Mouse (Mus musculus) bone marrow macrophage, adult 2 months (primary cell): ENCODE measurements around the gene Ccdc170. TPM values are rescaled to one million over a fixed set of nuclear protein-coding genes. Genes with fewer than 3 reads are reported as not detected.
"Not testable (repeated sequence)": the region's sequence is repeated elsewhere in the genome, so short reads cannot be mapped to it uniquely, and the experiment has no call there.

ENCODE experiments used
- H3K27ac ChIP-seq: 2 replicates; pipeline ENCODE4 v1.5.1; 2012; ENCODE audit warnings: low read depth, low read length; ENCODE audit not compliant: insufficient read depth
- H3K4me1 ChIP-seq: 2 replicates; pipeline ENCODE4 v1.6.1; 2012; ENCODE audit warnings: low read length; ENCODE audit not compliant: control insufficient read depth, insufficient read depth
- H3K4me3 ChIP-seq: 2 replicates; pipeline ENCODE4 v1.5.1; 2012; ENCODE audit warnings: mild to moderate bottlenecking, low read length, moderate library complexity; ENCODE audit not compliant: insufficient read depth
- CTCF ChIP-seq: IDR thresholded peaks from 2 replicates; pipeline ENCODE4 v1.5.1; 2012; ENCODE audit warnings: low read depth, mild to moderate bottlenecking, low read length, moderate library complexity
- POLR2A ChIP-seq: IDR thresholded peaks from 2 replicates; pipeline ENCODE4 v1.6.1; 2012; ENCODE audit warnings: mild to moderate bottlenecking, low read depth, low read length, borderline replicate concordance
- polyA plus RNA-seq: library from polyadenylated mRNA; stranded (reverse); fragments of >200 nt; gene quantifications from 2 replicates; pipeline ENCODE4 v1.2.4, GENCODE M21; 2012; ENCODE audit not compliant: missing spikeins, insufficient read depth, insufficient read length

Gene Ccdc170
- polyA plus RNA-seq = not detected in 2 replicates

DNA sequence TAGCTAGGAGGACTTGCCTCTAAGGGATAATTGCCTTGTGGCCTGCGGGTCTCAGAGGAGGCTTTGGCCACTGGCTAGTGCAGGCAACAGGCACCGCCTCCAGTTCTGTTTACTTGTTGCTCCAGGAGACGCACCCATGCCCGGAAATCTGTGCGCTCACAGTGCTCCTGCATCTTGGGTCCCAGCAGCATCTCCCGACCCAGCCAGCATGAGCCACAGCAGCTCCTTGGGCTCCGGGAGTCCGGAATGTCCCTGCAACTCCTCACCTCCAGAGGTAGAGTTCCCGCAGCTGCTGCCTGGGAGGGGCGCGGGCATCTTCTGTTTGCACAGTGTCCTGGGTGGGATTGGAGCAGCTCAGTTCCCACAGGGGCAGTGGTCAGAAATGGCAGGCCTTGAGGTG is at the start of gene Ccdc170:
Gene Ccdc170 (plus strand): TSS at position 148 of the 400 bp plus-strand sequence.
- no peak for TF ChIP-seq POLR2A
- no peak for TF ChIP-seq CTCF
- H3K27ac ChIP-seq = no peak within 1 kb of the TSS
- H3K4me3 ChIP-seq = no peak within 1 kb of the TSS
- H3K4me1 ChIP-seq = 0 out of 2 replicates have a peak, but pooled peaks cover 2% of the 10 kb centered on the region

DNA sequence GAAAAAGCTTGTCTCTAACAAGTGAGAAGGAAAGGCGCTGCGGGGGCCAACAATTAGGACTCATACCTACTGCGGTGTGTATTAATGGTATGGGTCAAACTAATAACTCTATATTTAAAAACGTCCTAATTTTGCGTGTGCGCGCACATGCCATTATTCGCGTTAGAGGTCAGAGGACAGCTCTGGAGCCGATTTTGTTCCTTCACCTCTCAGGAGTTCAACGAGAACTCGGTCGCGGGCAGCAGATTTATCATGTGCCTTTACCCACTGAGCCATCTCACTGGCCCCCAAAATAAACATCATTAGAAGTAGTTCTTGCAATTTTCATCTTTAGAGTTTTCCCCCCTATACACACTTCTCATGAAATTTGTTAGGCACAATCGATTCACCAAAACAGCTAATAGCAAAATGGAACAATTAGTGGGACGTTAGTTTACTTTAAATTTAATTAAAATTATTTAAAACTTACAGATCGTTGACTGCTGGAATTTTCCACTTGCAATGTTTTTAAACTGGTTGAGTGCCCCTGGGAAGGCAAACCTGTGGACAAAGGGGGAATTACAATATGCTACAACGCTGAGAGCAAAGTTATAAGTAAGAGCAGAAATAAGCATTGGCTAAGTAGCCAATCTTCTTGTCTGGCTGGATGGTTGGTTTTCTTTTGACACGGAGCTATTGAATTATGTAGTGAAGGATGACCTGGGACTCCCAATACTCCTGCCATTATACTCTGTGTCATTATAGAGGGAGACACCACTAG is 49.1 kb upstream of the Ccdc170 start:
- Histone ChIP-seq H3K27ac (peak overlapping the region; percentile 80), H3K4me3 (peak overlapping the region; percentile 69), H3K4me1 (peaks cover 18% of the 10 kb centered on the region)
- TF ChIP-seq POLR2A = no peak
- TF ChIP-seq CTCF = no peak

DNA sequence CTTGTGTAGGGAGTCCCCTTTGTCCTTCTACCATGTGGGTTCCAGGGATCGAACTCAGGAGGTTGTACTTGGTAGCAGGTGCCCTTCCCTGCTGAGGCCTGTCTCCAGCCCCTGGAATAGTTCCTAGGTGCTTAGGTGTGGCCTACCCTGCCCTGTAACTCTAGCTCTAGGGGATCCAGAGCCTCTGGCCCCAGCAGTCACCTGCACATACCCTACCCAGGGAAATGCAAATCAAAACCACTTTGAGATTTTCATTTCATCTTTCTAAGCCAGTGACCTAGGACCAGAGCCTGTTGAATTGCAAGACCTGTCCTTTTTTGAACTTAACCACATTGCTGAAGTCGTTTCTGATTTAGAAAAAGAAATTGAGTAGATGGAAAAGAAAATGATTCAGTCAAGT is 48.4 kb upstream of the Ccdc170 start:
- not testable (repeated sequence) for H3K27ac ChIP-seq
- Histone ChIP-seq H3K4me3 (peak overlapping the region; percentile 69; the same call in 1 of the 2 replicates), H3K4me1 (peaks cover 16% of the 10 kb centered on the region)

DNA sequence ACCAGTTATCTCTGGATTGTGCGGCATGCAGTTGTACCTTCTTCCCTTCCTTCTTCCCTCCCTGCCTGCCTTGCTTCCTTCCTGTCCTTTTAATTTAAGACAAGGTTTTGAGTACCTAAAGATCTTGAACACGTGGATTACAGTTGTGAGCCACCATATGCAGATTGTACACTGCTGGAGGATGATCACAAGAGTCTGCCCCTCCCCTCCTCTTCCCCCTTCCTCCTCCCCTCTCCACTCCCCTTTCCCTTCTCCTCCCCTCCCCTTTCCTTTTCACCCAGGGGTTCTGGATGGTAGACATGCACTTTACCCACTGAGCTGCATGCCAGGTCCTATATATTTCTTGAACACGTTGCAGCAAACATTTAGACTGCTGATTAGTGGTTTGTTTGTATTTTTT is 46.9 kb upstream of the Ccdc170 start:
- Histone ChIP-seq H3K4me1 (peaks cover 4% of the 10 kb centered on the region), H3K4me3 (no peak overlapping the region)
- TF ChIP-seq POLR2A = no peak
- TF ChIP-seq CTCF = no peak

DNA sequence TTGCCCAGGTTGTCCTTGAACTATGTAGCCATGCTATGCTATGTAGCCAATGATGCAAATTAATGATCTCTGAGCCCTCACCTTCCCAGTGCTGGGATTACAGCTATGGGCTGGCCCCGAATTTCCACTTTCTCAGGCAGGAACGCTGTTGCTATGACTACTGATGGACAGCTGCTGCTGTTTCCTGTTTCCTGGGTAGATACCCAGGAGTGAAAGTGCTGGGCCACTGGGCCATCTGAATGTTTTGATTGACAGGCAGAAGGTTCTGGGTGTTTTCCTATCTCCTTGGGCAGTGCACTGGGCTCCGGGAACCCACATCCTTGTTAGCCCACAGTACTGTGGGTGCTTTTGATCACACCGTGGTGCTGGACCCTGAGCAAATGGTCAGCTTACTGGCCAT is 25.9 kb upstream of the Ccdc170 start:
- Histone ChIP-seq H3K4me1 (no peaks in the 10 kb centered on the region), H3K4me3 (no peak overlapping the region), H3K27ac (no peak overlapping the region)
- TF ChIP-seq CTCF (no peak), POLR2A (no peak)

More for the DNA sequence above, 46.9 kb upstream of the Ccdc170 start:
- no peak overlapping the region for H3K27ac ChIP-seq

DNA sequence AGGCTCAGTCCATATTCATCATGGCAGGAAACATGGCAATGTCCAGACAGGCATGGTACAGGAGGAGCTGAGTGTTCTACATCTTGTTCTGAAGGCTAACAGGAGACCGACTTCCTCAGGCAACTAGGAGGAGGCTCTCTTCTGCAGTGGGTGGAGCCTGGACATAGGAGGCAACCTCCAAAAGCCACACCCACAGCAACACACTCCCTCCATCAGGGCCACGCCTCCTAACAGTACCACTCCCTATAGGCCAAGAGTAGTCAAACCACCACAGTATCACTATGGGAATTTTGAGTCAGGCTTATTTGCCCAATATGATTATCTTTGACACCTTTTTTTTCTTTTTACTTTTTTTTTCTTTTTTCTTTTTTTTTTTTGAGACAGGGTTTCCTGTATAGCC is 22.1 kb upstream of the Ccdc170 start:
- Histone ChIP-seq H3K4me3 (no peak overlapping the region), H3K4me1 (no peaks in the 10 kb centered on the region), H3K27ac (no peak overlapping the region)
- TF ChIP-seq POLR2A (no peak), CTCF (no peak)

DNA sequence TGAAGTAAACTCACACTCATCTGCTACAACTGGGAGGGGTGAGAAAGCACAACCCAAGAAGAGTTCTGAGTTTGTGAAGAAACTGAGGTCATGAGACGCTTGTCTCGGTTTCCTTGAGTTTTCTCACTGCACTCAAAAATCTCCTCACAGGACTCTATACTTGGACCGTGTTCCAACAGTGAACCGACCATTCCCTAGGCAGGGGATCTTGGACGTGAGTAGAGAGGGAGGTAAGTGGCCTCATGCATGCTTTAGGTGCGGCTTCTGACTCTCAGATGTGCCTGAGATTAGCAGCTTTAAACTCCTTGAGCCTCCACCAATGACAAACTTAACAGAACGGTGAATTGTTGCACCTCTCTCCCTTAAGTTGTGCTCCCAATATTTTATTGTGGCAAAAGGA is 16.5 kb upstream of the Ccdc170 start:
- Histone ChIP-seq H3K27ac (no peak overlapping the region), H3K4me3 (no peak overlapping the region), H3K4me1 (peaks cover 6% of the 10 kb centered on the region)
- TF ChIP-seq POLR2A = no peak
- no peak for TF ChIP-seq CTCF

DNA sequence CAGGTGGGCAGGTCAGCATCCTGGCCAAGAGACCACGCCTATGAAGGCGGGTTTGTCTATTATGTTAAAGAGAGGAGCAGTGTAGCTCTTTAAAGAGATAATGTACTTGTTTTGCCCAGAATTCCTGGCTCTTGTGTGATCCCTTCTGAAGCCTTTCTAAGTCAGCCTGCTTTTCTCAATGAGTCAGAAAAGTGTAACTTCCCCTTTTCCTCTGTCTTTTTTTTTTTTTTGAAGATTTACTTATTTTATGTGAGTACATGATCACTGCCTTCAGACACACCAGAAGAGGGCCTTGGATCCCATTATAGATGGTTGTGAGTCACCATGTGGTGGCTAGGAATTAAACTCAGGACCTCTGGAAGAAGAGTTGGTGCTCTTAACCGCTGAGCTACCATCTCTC is 12.9 kb upstream of the Ccdc170 start:
- peaks cover 6% of the 10 kb centered on the region for H3K4me1 ChIP-seq
- TF ChIP-seq POLR2A = no peak
- TF ChIP-seq CTCF = no peak
- no peak overlapping the region for H3K4me3 ChIP-seq
- 0 out of 2 replicates have a peak overlapping the region, but pooled peaks have one; percentile 26 for H3K27ac ChIP-seq

DNA sequence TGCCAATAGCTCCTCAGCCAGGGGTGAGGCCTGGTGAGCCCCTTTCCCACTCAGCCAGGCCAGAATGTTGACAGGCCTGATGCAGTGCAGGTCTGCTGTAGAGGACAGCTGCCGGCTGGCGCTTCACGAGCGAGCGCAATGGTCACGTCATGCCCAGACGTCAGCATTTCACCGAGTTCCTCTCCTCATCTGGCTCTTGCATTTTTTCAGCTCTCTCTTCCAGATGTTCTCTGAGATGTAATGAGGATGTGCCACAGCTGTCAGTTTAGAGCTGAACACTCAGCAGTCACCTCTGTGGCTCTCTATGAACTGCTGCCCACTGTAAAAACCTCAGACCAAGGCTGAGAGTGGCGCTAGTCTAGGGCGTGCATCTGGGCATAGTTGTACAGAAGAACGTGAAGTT is 8.7 kb upstream of the Ccdc170 start:
- peaks cover 8% of the 10 kb centered on the region for H3K4me1 ChIP-seq
- TF ChIP-seq POLR2A (no peak), CTCF (no peak)

DNA sequence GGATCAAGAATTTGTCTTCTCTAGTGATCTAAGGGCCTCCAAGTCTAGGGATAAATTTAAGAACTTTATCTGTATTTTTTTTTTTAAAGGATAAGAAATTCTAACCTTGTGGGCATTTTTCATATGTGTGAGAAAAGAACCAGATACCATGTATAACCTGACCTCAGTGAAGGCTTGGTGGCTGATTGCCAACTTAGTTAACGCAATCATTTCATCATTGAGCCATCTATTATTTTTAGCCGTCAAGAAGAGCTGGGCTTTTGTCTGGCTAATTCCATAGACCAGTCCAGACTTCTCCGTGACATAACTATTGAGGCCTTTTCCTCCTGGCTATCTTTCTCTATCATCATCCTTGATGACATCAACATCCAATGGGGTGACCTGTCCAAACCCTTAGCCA is 6.9 kb upstream of the Ccdc170 start:
- Histone ChIP-seq H3K27ac (no peak overlapping the region), H3K4me3 (no peak overlapping the region), H3K4me1 (0 out of 2 replicates have a peak, but pooled peaks cover 2% of the 10 kb centered on the region)
- TF ChIP-seq POLR2A = no peak
- no peak for TF ChIP-seq CTCF

More for the DNA sequence above, 8.7 kb upstream of the Ccdc170 start:
- Histone ChIP-seq H3K4me3 (no peak overlapping the region), H3K27ac (no peak overlapping the region)

DNA sequence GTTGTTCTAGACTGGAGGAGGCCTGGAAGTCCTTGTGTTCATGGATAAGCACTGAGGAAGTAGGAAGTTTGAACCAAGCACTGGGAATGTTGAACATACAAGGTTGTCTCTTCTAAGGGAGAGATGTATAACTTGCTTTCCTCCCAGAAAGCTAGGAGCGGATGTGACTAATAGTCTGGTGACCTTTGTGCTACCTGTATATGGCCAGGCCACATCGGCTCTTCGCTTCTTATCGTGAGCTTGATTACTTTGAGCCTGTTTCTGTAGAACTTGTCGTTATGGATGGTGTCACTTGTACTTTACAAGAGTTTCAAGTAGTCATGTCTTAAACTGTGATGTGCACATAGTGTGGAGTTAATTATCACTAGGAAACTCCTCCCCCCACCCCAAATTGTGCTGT is 5.7 kb upstream of the Ccdc170 start:
- H3K27ac ChIP-seq = no peak overlapping the region
- TF ChIP-seq POLR2A = no peak
- no peak for TF ChIP-seq CTCF
- 0 out of 2 replicates have a peak, but pooled peaks cover 2% of the 10 kb centered on the region for H3K4me1 ChIP-seq
- H3K4me3 ChIP-seq = no peak overlapping the region
